Mouse (Mus musculus) Muller cell, postnatal 12 days (primary cell): ENCODE measurements around the gene R3hdm2.

ENCODE experiments used
- DNase-seq: peaks from one replicate; pipeline ENCODE4 v3.0.0-alpha.2; 2015; ENCODE audit errors: inconsistent ontology term

R3hdm2 gene

DNA sequence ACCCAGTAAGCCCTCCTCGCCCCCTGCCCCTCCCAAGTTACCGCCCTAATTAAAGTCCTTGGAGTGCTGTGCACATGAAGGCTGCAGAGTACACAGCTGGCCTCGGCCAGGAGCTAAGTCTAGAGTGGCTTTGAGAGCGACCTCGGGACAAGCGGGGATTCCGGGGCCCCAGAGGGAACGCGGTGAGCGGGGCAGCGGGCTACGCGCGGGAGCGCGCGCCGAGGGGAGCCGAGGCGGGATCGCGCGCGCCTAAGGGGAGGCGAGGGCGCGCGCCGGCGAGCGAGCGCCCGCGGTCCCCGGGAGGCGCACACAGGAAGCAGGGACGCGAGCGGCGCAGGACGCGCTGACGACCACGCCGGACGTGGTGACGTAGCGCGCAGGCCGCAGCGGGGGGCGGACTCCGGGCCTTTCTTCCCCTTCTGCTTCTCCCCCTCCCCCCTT is at the start of gene R3hdm2:
R3hdm2 (plus strand) TSS at position 77 of the 441 bp plus-strand sequence.
- DNase-seq = peak; percentile 97

DNA sequence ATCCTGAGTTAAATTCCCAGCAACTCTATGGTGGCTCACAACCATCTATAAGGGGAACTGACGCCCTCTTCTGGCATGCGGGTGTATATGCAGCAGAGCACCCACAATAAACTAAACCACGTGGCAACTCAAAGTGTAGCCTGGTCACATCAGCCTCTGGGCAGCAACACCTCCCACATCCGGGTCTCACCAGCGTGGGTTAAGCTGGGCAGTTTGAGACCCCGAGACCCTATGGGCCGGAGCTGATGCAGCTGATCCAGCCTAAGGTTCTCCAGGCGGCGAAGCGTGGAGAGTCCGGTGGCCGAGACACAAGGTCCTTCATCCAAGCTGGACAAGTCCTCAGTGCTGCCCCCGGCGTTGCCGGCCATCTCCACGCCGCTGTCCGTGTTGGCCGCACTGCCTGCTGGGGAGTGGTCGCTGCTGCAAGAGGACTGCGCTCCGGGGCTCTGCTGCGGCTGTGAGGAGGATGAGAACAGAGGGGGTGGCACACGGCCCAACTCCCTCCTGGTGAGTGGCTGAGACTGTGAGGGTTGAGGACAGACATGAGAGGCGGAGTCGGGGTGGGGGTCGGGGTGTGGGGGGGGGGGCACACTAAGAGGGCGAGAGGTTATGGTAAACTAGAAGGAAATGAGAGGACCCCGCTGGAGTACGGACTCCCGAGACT is 47.8 kb upstream of the R3hdm2 start:
- DNase-seq = no peak

DNA sequence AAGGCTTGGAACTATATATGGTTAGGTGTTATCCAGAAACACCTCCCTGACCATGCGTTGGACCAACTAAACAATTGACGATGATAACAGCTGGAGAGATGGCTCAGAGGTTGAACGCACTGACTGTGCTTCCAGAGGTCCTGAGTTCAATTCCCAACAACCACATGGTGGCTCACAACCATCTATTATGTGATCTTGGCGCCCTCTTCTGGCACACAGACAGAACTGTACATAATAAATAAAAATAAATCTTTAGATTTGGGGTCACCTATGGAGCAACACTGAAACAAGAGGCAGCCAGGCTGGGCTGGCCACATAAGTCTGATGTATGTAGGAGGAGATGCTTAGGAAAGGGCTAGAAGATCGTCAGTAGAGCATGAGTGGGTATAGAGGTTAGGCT is 47.0 kb upstream of the R3hdm2 start:
- DNase-seq = no peak

DNA sequence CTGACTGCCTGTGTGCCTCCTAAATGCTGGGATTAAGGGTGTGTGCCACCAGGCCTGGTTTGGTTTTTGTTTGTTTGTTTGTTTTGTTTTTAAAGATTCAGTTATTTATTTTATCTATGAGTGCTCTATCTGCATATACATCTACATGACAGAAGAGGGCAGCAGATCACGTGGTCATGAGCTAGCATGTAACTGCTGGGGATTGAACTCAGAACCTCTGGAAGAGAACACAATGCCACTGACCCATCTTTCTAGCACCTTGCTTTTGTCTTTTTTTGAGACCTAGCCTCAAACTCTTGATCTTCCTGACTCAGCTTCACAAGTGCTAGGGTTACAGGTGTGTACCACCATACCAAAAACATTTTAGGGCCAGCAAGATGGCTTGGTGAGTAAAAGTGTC is 44.9 kb upstream of the R3hdm2 start:
- no peak for DNase-seq

DNA sequence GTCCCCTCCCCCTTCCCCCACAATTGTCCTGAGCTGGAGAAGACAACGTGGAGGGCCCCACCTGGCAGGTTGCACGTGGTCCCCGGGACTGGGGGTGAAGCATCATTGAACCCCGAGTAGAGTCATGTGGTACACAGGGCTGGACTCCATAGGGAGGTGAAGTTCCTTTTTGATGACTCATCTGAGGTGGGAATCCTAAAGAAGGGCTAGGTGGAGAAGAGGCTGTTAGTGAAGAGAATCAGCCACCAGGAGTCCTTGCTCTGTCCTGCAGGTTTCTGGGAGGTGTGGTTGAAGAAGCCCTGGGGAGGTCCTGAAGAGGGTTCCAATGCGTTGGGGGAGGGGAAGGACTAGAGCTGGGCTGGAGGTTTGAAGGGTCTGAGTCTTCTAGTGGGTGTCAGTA is 43.2 kb upstream of the R3hdm2 start:
- no peak for DNase-seq

DNA sequence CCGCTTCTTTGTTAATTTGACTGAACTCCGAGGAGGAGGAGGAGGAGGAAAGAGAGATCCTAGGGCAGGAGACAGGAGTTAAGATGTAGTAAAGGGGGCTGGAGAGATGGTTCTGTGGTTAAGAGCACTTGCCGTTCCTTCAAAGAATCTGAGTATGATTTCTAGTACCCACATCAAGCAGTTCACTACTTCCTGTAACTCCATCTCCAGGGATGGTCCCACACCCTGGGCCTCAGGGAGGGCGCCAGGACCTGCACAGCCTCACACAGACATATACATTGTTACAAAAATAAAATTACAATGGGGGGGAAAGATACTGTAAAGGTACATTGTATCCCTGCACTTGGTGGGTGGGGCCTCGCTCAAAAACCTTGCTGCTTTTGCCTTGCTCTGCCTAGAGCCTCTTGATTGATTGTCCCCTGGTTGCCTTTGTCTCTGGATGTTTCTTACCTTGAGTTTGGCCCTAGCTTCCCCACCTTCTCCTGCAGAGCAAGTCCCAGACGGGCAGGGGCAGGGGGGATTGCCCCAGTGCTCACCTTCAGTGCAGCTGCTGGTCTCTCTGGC is 42.5 kb upstream of the R3hdm2 start:
- no peak for DNase-seq

DNA sequence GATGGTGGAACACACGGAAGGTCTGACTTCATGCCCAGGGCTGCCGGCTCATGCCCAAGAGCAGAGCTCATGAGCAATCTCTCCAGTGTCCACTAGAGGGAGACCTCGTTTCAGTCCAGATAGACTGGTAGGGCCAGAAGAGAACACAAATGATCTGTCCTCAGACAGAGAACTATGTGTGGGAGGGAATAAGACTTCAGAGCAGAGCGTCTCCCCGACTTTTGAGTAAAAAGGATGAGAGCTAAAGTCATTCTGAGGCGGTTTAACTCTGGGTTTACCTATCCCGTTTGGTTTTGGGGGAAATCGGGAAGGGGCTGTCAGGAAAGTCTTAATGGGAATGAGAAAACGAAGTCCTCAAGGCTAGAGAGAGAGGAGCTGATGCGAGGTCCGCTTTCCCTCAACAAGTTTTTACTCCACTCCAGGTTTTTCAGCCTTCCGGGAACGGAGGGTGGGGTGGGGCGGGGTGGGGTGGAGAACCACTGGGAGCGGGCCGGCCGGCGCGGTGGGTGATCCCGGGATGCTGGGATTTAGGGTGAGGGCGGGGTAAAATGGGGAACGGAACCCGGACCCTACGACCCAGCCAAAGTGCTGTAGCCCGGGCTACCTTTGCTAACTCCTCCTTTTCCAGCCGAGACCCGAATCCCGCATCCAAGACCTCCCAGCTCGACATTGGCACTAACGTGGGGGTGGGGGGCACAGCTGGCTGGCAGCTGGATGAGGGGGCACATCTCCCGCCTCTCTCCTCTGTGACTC is 41.0 kb upstream of the R3hdm2 start:
- peak; percentile 96 for DNase-seq

DNA sequence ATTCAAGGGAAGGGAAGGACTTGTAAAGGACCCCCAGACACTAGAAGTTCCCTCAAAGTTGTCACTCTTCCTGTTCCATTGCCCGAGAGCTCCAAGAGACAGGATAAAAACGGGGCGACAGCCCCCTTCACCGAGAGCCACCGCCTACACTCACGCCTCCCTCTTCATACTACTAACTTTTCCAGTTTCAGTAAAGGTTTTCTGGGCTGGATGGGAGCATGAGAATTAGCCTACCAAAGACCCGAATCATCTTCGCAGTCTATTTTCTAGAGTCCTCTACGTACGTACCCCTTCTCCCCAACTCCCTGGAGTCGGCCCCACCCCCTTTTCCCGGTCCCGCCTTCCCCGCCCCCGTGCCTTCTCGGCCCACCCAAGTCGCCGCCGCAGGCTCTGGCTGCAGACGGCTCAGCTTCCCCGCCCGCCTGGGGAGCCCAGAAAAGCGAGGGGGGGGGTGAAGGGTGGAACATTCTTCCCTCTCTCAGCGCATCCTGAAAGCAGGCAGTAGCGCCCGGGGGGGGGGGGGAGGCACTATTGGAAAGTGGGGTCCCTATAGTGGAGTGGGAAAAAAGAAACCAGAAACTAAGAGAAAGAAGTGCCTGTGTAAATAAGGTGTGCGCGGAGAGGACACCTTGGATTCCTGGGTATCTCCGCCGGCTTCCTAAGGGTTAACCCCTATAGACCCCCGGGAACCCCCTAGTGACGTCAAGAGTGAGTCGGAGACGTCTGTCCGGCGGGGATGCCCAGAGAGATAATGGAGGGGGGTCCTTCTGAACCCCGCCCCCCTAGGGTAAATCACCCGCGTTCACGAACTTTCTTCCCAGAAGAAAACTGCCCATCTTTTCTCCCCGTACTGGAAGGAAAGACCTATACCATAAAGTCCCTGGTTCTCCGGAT is 40.2 kb upstream of the R3hdm2 start:
- DNase-seq = peak; percentile 89

DNA sequence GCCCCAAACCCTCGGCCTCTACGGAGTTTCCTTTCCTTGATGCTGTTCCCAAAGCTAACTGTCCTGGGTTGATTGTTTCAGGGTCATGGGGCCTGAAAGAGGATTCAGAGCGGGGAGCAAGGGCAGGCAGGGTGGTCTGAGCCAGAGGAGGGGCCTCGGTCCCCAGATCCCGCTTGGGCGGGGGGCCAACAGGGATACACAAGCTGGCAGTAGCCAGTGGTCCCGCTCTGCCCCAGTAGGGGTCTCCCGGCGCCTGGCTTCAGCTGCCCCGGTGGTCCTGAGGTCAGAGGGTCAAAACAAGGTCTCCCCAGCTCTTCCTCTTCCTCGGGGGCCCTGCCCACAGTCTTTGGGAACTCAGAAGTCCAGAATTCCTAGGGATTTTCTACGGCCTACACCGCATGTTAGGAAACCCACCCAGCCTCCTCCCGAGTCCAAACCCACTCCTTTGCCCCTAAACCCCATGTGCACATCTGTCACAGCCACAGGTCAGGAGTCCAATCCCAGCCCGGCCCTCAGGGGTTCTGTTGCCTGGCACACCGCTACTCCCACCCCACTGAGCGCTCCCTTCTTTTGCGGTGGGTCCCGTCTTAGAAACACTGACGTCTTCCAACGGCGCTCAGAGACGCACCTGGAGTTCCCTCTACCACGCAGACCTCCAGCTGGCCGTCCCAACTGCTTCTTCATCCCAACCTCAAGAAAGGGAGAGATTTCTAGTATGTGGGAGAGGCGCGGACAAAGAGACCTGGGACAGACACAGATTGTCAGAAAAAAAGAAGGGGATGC is 39.4 kb upstream of the R3hdm2 start:
- DNase-seq = peak; percentile 19

DNA sequence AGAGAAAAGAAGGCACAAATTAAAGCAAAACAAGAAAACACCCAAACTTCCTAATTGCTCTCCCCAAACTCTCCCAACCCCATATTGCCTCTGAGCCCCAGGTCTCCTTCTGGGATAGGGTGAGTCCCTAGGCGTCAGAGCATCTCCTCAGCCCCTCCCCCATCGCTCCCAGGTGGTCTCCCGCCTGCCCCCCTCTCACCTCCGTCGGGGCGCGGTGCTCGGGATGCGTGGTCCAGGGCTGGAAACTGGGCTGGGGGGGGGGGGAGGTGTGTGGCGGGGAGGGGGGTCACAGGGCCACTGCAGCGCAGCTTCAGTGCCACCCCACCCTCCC is 38.8 kb upstream of the R3hdm2 start:
- DNase-seq = no peak

DNA sequence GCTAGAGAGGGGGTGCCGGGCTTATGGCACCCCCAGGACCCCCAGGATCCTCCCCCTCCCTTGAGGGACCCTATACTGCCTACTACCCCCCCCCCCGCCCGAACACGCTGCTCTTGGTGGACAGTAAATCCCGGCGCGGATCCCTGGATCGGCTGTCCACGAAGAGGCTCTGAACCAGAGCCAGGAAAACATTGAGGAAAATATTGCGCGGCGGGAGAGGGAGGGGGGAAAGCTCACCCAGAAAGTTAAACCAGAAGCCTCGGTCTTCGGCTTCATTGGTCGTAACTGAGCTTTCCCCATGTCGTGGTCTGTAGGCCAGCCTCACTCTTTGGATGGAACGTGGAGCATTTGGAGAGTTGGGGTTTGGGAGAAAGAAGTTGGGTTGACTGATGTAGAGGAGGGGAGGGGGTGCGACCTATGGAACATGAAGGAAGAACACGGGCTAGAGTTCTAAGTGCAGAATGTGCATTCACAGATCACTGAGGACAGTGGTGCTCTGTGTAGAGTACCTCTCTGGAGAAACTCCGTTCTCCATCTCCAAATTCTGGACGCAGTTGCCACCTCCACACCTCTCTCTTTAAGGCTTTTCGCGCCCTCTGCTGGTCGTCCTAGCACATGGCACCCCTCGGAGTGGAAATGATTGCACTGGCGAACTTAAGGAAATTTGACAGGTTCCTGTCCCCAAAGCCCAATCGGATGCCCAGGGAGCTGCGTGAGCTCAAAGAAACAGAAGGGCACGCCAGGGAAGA is 38.1 kb upstream of the R3hdm2 start, which contains the start of gene Gli1:
Gli1 (minus strand) TSS at position 84 of the 749 bp plus-strand sequence.
- DNase-seq = peak; percentile 86

DNA sequence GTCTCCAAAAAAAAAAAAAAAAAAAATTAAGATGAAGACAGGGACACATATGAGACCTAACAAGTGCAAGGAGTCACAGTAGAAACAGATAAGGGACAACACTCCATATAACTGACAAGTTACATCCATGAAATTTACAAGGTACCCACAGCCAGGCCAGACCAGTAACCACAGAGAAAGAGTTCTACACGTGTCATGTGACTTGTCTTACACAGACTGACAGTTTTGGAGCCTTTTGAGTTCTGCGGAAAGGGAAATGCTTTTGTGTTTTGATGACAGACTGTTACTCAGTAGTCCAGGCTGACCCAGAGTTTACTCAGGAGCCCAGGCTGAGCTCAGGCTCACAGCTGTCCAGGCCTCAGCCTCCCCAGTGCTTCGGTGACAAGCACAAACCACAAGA is 37.1 kb upstream of the R3hdm2 start:
- no peak for DNase-seq

DNA sequence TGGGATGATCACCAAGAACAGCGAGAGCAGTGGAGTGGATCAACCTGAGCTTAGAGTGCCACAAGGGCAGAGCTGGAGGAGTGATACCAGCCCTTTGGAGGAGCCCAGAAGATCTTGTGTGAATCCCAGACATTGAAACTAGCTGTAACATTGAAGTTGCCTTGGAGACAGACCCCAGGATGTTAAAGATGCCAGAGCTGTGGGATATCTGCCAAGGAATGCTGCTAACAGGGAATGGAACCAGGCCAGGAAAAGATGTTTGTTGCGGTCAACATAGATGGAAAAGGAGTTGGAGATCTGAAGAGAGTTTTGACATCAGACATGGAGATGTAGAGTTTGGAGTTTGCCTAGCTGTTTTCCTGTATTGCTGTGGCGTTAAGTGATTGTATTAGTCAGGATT is 34.0 kb upstream of the R3hdm2 start:
- DNase-seq = no peak

DNA sequence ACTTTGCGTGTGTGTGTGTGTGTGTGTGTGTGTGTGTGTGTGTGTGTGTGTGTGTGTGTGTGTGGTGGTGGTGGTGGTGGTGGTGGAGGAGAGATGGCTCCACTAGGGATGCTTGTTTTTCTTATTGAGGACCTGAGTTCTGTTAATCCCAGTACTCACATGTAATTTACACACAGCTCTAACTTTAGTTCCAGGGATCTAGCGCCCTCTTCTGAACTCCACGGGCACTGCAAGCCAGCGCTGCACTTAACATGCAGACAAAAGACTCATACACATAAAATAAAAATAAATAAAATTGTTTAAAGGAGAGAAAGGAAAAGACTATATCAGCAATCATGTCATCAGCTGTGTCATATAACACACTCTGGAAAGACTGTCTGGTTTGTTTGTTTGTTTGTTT is 31.2 kb upstream of the R3hdm2 start:
- DNase-seq = no peak

DNA sequence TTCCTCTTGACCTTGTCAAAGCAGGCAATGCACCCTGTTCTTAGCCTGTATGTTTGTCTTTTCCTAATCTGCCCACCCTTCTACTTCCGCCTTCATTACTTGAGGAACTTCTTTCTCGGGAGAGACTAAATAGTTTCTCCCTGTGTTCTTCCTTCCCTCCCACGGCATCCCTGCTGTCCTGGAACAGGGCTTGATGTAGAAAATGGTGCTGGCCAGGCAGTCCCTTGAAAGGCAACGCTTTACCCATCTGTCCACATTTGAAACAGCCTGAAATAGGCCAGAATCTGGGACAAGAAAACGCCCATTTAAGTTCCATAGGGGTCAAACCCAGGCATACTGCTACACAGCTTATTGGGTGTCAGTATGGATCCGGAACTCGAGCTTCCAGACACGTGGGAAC is 30.3 kb upstream of the R3hdm2 start:
- DNase-seq = no peak

DNA sequence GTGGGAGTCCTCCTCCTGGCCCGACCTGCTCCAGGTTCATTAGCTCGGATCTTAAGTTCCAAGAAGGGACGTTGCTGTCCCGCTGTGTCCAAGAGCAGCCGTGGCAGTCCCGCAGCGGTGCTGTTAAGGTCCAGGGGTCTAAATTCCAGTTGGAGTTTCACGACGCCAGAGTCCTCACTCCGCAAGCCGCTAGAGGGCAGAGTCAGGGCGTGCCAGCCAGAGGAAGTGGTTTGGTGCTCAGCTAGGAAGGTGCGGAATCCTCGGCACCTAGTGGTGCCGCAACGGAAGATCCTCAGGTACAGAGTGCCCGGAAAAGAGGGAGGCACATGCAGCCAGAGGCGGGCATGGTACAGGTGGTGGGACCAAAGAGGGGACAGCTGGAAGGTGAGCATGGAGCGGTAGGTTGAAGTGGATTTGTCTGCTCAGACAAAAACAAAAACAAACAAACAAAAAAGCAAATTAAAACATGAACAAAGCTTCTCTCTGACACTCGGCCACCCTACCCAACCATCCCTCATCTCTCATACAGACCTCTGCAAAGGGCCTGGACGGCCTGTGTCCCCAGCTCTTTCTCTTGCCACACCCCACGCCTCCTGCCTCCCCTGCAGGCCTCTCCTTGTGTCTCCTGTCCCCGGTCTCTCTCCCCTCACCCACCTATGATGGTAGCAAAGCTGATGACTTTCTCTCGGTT is 29.4 kb upstream of the R3hdm2 start:
- peak; percentile 48 for DNase-seq

DNA sequence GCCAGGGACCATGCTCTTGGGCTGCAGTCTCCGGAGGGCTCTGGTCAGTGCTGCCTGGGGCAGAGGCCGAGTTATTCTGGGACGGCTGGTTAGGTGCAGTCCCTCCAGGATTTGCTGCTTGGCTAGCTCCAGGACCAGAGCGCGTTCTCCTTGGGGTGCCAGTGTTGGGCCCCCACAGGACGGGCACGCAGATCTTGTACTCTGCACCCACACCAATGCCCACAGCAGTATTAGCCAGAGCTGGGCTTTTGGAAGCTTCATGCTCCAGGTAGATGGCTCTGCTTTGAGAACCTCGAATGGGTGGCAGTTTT is 28.9 kb upstream of the R3hdm2 start:
- no peak for DNase-seq

DNA sequence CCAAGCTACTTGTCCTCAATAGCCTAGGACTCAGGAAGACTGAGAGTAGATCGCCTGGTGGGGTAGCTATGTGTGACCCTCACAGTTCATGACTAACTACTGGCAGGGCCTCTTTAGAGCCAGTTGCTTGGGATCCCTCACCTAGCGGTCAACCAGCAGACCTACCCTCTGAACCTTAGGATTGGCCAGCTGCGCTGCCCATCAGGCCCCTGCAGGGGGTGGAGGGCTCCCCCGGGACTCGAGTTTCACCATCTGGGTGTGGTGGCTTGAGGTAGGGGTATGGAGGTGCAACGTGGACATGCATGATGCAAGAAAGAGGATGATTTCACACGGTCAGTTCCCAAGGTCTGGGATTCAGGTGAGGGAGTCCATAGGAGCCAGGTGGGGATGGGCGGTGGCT is 28.4 kb upstream of the R3hdm2 start:
- no peak for DNase-seq

DNA sequence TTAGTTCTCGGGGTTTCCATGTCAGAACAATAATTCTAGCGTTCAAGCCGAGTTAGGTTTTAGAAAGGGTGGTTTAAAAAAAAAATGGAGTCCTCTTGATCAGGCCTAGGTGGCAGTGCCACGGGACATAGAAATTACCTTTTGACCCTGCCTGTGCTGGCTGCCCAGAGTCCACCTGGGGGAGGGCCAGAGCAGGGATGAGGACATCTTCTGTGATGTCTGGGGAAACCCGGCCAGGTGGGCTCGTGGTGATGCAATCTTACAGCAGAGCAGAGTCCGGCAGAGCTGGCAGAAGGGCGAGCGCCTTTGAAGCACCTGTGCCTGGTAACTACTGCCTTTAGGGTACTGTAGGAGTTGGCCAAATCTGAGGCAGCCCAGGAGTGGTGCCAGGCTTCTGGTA is 27.9 kb upstream of the R3hdm2 start:
- DNase-seq = no peak

DNA sequence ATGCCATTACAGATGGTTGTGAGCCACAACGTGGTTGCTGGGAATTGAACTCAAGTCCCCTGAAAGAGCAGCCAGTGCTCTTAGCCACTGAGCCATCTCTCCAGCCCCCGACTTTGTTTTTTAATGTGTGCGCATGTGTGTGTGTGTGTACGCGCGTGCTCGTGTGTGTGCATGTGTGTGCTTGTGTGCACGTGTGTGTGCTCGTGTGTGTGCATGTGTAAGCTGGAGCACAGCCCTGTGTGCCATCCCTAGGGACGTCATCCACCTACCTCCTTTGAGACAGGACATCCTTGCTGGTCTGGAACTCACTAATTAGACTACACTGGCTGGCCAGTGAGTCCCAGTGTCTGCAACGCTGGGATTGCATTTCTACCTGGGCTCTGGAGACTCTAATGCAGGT is 27.4 kb upstream of the R3hdm2 start:
- no peak for DNase-seq
